Mouse (Mus musculus) G1E-ER4 (cell line): ENCODE results near the gene Tmeff1. TPM values are rescaled to one million over a fixed set of nuclear protein-coding genes. Genes with fewer than 3 reads are reported as not detected.

Experiments used
- GATA1 ChIP-seq: IDR thresholded peaks from one replicate; pipeline ENCODE4 v1.8.0; 2012; ENCODE audit warnings: low read length, inconsistent platforms
- polyA plus RNA-seq: library from polyadenylated mRNA; stranded (reverse); fragments of >175 nt; gene quantifications from 2 replicates; pipeline ENCODE4 v1.2.3, GENCODE M21; 2012

Gene Tmeff1
- polyA plus RNA-seq, 1 experiment, result not detected

GRCm38 (mm10) chr4:48588576-48588975 is 3.6 kb downstream of the Tmeff1 start:
- TF ChIP-seq GATA1, result no peak

- no peak for TF ChIP-seq GATA1
Observed at GRCm38 (mm10) chr4:48590862-48591261, 5.9 kb downstream of the Tmeff1 start.

DNA sequence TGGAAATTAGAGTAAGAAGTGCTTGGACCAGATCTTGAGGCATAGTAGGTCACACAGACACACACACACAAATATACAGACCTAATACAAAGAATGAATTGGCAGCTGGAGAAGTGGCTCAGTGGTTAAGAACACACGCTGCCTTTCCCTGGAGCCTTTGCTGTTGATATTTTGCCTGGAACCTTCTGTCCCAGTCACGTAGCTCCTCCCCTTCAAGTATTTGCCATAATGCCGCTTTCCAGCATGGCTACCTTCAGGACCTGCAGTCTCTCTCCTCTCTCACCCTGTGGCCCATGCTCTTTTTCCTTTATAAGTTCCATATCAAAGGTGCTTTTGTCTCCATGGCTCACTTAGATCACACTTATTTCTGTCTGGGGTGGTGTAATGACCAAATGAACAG is 6.4 kb downstream of the Tmeff1 start:
- no peak for TF ChIP-seq GATA1

GRCm38 (mm10) chr4:48592328-48592727 is 7.4 kb downstream of the Tmeff1 start:
- TF ChIP-seq GATA1, result no peak

DNA sequence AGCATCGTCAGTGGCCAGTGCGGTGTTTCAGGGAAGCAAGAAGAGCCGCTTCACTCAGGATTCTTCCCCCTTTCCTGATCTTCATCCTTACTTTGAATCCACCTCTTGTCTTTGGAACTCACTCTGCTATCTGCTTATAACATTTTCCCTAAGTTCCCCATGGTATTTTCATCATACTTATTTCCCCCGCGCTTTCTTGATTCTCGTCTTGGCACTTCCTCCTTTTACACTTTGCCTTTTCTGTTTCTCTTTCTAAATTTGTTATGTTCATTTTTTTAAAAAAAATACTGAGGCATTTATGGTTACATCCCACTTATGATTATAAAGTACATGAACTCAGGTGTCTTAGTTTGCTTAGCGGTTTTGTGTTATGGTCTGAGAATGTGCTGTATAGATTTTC is 7.9 kb downstream of the Tmeff1 start:
- TF ChIP-seq GATA1, result no peak

GRCm38 (mm10) chr4:48596111-48596510 is 11.1 kb downstream of the Tmeff1 start:
- no peak for TF ChIP-seq GATA1

- TF ChIP-seq GATA1, result no peak
Observed at GRCm38 (mm10) chr4:48605650-48606049, 20.7 kb downstream of the Tmeff1 start.

DNA sequence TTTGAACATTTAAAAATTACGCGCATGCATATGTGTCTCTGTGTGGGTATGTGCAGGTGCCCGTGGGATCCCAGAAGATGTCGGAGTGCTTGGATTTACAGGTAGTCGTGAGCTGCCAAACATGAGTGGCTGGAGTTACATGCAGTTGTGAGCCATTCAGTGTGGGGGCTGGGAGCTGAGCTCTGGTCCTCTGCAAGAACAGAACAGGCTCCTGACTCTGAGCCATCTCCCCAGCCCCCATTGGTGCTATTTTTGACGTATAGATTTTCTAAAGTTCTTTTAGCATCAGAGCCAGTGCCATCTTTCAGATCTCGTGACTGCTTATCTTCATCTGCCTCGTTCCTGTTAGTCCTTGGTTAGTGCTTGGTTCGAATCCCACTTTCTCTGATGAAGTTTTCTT is 24.5 kb downstream of the Tmeff1 start:
- TF ChIP-seq GATA1, result no peak

GRCm38 (mm10) chr4:48610251-48610650 is 25.3 kb downstream of the Tmeff1 start:
- no peak for TF ChIP-seq GATA1

DNA sequence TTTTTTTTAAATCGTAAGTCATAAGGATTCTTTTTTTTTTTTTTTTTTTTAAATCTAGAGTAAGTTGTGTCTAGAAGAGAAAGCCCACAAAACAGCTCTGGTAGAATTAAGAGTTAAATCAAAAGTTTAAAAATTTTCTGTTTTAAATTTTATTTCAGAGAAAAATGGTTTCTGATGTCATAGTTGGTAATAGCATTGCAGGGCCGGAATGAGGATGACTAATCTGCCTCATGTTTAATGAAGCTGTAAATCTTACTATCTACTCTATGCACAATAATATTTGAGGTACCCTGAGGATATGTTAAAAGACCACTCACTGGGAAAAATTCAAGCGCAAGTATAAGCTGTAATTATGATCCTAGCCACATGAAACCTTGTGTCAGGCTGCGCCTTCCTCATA is 30.5 kb downstream of the Tmeff1 start:
- no peak for TF ChIP-seq GATA1

GRCm38 (mm10) chr4:48617201-48617600 is 32.2 kb downstream of the Tmeff1 start:
- no peak for TF ChIP-seq GATA1

DNA sequence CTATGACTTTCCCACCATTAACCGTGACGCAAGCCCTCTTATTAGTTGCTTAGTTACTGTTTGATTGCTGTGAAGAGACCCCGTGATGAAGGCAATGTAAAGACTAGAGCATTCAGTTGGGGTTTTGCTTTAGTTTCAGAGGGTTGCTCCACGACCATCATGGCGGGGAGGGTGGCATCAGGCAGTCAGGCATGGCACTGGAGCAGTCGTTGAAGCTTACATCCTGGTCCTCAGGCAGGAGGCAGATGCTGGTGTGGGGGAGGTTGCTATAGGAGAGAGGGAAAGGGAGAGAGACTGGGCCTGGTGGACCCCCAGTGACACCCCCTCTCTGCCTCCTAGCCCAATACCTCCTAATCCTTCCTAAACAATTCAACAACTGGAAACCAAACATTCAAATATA is 35.1 kb downstream of the Tmeff1 start:
- TF ChIP-seq GATA1, result no peak

DNA sequence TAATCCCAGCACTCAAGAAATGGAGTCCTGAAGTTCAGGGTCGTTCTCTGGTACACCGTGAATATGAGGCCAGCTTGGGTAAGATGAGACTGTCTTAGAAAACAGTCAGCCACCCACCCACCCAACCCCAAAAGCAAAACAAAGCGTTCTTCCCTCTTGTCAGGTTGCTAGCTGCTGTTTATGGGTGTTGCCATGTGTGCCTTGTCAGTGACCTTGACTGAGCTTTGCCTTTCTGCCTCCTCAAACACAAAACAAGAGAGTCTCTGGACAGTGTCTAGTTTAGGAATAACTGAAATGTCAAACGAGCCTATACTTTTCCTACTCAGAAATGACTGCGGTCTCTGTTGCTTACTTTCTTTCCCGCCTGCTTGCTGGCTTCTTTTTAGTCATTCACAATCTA is 37.3 kb downstream of the Tmeff1 start:
- TF ChIP-seq GATA1, result no peak

GRCm38 (mm10) chr4:48622946-48623345 is 38.0 kb downstream of the Tmeff1 start:
- TF ChIP-seq GATA1, result no peak

DNA sequence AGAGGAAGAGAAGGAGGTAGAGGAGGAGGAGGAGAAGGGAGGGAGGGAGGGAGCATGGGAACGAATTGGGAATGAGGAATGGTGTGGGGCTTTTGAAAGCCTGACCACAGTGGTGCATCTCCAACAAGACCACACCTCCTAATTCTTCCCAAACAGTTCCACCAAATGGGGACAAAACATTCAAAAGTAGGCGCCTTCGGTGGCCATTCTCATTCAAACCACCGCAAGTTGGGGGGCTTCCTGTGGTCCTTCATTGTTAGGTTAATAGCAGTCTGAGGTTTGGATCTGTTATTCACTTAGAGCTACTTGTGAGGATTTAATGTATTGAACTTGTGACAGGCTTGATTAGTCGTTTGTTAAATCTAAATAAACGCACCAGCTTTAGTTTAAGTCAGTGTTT is 40.0 kb downstream of the Tmeff1 start:
- no peak for TF ChIP-seq GATA1

DNA sequence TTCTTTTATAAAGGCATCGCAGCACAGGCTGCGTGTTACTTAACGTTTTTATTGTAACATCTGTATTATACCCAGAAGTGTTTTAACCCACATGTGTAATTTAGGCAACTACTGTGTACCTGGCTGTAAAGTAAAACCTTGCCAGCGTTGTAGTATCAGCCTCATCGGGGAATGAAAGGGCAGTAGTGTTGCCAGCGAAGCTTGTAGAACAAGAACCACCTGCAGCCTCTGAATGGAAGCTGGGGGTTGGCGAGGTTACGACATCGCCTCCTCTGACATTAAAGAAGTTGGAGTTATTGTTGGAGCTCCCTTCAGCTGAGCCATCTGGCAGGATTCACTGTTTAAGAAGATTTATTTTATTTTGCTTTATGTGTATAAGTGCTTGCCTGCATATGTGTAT is 40.9 kb downstream of the Tmeff1 start:
- no peak for TF ChIP-seq GATA1

GRCm38 (mm10) chr4:48629445-48629844 is 44.5 kb downstream of the Tmeff1 start:
- TF ChIP-seq GATA1, result no peak

- no peak for TF ChIP-seq GATA1
Observed at GRCm38 (mm10) chr4:48633529-48633928, 48.6 kb downstream of the Tmeff1 start.
